Mouse (Mus musculus) c-Kit-positive CD71-negative TER-119-negative erythroid progenitor cells, embryonic 14.5 days (primary cell): ENCODE measurements around the gene Zfp39.

Experiments used
- DNase-seq: peaks from one replicate; pipeline ENCODE4 v3.0.0-alpha.2; 2013; ENCODE audit warnings: low read depth

Zfp39 gene

DNA sequence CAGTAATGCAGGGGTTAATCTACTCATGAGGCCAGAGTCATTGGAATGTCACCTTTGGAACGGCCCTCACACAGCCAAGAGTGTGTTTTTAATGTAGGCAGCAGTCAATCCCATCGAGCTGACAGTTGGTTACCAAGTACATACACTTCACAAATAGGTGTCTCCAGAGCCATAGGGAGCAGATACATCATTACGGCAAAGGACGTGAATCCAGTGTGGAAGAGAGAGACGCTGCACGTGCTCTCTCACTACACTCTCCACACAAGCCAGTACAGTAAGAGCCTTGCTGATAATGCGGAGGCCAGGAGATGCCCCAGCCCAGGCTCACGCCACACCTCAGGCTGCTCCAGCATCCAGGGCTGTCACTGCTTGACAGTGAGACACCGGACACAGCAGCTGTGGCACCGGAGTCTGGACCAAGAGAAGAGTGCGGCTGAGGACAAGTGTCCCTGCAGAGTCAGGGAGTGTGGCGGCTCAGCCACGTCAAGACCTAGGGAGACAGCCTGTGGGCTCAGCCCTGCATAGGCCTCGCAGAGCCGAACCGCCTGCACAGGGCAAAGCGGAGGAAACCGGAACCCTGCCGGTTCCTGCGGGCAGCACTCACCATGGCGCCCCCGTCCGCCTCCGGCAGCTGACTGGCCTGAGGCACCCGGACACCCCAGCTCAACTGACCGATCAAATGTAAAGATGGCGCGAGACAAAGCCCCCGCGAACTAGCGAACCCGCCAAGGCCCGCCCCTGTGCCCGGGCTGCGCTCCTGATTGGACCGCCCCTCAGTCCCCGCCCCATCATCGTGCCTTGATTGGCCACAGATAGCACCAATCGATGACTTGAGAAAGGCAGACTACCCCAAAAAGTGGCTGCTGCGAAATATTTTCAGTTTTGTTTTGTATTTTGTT lies at the start of gene Zfp39:
Zfp39 (minus strand) TSS at position 715 of the 899 bp plus-strand sequence.
- peak; percentile 86 for DNase-seq

DNA sequence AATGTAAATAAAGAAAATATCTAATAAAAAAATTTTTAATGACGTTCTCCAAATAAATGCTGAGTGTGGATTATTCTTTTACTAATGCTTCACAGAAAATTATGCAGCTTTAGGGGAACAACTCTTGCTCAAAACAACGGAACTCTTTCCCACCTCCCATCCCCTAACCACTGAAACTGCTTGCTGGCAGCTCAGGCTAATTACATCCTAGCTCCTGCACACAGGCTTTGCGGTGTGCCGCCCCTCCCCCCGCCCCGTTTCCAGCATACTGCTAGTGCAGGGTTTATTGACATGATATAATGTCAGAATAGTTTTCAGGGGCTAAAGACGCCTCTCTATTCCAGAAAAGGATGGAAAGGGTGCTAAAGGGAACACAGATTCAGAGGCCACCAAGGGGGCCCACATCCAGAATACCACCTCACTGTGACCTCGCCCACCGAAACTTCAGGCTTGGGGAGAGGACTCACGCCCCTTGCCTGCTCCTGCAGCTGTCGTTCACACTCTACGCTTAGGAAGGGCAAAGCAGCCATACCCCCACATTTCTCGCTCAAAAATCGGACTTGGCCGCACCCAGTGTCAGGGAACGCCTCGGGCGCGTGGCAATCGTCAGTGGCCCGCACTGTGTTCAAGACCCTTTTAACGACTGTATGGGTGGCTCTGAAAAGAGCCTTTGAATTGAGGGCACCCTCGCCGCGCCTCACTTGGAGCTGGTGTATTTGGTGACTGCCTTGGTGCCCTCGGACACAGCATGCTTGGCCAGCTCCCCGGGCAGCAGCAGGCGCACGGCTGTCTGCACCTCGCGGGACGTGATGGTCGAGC lies 49.5 kb upstream of the Zfp39 start:
- no peak for DNase-seq

DNA sequence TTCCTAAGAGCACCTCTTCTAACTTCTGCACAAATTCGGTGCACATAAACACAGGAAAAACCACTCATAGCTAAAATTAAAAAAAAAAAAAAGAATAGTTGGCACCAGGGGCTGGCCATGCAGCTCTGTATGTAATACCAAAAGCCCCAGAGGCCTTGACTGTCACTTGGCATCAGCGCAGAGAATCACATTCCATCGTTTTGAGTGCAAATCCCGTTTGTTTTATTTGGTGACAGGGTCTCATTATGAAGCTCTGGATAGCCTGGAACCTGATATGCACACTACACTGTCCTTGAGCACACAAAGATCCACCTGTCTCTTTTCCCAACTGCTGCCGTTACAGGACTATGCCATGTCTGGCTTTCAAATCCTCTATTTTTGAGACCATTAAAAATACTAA lies 47.2 kb upstream of the Zfp39 start:
- DNase-seq: no peak

DNA sequence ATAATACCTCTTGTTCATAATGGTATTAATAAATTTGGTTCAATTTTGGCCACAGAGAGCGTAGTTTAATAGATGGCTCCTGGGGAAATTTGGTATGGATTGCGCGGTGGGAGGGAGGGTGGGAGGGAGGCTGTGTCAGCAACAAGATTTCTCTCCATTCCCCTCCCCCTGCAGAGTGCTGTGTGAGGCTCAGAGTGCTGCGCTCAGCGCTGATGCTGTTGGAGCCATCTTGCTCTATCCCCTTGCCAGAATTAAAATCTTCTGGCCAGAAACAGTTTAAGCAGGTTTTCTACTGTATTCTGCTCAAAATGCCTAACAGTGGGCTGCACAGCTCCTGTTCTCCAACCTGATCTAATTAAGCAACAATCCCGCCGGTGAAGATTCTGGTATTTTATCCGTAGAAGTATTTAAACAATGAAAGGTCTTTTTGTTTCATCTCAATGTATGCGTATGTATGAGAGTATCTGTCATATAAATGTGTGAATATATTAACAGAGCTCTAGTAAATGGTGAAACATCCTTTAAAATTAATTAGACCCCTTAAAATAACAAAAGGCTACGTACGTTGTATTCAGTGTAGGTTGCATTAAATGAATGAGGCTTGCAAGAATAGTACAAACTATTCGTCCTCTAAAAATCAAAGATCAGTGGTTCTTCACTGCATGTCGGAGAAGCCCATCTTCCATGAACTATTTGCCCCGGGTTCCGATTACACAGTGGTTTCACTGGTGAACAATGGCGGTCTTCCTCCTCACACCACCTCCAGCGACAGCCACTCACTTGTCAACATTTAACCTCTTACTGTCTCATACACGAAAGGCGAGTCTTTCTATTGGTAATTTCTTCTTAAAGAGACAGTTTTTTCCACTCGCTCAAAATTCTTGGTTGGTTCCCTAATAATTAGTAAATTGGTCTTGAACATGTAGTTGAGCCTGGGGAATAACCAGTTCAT lies 45.7 kb upstream of the Zfp39 start:
- DNase-seq: no peak

DNA sequence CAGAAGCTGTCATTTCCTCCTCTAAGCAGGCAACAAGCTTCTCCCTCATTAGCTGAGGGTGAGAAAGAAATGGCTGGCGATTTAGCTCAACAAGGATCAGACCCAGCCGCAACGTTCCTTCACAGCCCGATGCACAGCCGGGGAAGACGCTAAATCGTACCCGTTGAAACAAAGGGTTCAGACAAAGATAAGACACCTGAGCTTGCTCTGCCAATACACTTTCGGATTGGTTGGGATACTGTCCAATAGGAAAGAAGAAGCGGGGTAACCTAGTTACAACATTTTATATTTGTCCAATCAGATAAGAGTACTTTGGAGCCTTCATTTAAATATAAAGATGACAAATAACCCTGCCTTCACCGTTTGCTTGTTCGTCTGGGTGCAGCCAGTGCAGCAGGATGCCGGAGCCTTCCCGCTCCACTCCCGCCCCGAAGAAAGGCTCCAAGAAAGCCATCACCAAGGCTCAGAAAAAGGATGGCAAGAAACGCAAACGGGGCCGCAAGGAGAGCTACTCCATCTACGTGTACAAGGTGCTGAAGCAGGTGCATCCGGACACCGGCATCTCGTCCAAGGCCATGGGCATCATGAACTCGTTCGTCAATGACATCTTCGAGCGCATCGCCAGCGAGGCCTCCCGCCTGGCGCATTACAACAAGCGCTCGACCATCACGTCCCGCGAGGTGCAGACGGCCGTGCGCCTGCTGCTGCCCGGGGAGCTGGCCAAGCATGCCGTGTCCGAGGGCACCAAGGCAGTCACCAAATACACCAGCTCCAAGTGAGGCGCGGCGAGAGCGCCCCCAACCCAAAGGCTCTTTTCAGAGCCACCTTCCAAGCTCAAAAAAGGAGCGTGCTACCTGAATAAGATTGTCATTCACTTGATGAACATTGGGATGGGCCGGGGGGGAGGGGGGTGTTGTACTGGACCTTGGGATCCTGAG lies 44.8 kb upstream of the Zfp39 start, which contains the start of gene Hist3h2ba:
Hist3h2ba (plus strand) TSS at position 379 of the 938 bp plus-strand sequence.
- DNase-seq: no peak

DNA sequence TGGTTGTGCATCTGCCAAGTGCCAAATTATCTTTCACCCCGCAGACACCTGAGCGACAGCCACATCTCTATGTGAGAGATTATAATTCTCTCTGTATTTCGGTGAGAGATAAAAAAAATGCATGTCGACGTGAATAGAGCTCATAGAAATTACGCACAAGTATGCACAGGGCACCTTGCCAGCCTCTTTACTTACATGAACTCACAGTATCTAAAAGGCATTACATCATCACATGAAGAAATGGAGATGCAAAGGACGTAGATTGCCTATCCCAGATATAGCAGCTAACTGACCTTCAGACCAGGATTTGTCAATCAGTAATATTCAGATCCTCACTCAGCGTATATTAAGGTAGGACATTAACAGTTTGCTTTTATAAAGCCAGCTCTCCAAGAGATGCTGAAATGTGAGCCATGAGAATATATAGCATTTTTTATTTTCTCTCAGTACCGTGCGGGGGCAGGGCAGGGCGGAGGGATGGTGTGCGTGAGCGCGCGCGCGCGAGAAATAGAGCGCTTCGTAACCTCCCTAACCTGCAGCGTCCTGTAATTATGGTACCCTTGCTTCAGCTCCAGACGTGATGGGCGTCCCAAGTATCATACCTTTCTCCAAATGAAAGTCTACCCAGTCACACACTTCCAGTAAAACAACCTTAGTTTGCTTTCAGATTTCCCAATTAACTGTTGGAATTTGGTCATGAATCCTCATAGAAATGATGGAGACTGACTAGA lies 43.9 kb upstream of the Zfp39 start:
- no peak for DNase-seq

DNA sequence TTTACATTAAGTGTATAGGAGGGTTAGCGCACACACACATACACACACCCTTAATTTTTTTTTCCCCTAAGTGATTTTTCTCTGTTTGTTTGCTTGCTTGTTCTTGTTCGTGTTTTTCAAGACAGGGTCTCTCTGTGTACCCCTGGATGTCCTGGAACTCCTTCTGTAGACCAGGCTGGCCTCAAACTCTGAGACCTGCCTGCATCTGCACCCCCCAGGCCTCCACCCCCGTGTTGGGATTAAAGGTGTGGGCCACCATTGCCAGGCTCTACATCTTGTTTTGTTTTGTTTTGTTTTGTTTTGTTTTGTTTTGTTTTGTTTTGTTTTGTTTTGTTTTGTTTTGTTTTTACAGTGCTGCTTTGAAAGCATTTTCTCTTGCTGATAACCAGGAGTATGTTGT lies 43.3 kb upstream of the Zfp39 start:
- DNase-seq: no peak

DNA sequence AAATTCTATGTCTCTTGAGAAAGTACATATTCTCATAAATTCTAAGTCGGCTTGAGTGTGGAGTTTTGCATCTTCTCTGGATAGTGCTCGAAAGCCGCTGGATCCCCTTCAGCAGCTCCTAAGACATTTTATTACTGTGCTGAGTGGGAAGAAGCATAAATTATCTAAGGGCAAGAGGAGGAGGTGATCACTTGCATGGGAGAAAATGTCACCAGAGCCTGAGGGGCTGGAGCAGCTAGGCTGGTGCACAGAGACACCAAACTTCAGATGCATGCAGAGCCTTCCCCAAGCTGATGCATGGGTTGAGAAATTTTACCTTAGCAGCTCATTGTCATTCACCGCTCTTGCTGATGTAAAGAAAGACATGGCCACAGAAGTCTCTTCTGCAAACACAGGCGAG lies 40.1 kb upstream of the Zfp39 start:
- no peak for DNase-seq

DNA sequence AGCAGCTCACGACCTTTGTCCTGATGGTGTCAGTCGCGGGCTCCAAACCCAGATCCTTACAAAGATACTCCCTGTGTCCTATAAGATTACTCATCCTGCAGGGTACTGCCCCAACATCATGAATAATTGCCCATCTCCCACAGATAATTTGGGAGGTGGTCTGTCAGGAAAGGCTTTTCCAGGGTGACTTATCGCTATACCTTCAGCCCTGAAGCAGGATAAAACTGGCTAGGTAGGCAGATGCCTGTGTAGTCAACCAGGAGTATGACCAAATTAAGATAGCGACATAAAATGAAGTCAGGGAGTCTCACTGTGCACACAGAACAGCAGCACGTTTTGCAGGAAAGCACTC lies 35.0 kb upstream of the Zfp39 start:
- DNase-seq: no peak

DNA sequence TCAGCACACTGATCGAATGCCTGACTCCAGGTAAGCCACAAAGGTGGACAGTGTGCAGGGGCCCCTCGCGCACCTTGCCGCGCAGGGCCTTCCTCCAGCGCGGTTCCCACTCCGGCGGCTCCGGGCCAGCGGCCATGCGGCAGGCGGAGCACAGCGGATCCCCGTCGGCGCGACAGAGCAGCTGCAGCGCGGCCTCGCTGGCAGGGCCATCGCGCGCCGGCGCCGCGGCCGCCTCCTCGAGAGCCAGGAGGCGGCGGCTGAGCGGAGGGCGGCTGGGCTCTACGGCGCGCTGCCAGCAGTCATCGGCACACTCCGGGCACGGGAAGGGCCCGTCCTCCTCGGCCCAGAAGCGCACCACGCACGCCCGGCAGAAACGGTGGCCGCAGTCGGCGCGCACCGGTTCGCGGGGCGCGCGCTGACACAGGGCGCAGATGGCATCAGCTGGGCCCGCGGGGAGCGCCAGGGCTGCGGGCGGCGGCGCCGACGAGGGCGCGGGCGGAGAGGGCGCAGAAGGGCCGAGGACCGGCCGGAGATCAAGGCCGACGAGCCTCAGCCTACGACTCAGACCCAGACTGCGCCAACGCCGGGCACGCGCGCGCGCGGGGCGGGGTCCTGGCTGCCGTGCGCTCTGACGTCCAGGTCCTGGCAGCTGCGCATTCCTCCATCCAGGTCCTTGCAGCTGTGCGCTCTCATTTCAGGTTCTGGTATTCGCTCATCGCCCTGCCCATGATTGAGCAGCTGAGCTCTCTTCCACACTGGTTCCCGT lies 34.5 kb upstream of the Zfp39 start, which contains the start of gene Rnf187:
Rnf187 (minus strand) TSS at position 595 of the 766 bp plus-strand sequence.
- peak; percentile 75 for DNase-seq

DNA sequence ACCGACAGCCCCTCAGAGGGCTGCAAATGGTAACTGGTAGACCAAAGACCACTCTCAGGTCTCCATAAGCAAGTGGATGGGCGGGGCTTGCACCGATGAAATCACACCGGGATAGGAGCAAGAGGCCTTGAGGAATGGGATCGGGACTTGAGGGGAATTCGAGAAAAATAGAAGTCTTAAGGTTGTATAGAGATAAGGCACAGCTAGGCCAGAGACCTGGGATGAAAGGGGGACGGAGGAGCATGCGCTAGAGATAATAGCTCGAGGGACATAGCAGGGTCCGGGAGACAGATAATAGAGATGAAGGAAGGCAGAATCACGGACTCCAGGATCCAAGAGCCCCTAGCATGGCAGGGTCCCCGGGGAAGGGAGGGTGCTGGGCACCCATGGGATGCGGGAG lies 33.9 kb upstream of the Zfp39 start:
- no peak for DNase-seq

DNA sequence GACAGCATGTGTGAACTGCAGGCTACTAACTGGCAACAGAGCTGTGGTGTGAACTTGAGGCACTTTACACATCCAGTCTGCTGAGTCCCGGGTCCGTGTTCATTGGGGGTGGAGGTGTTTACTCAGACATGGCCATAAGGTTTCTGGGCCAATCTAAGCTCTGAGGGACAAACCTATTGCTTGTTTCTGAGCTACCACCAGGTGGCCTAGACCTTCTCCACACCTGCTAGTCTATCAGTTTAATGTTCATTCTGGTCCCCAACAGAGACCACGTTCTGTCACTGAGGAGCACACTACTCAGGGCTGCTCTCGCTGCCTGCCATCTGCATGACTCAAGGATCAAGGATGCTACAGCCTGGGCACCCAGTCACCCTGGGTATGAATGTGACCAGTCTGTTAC lies 27.6 kb upstream of the Zfp39 start:
- DNase-seq: no peak

DNA sequence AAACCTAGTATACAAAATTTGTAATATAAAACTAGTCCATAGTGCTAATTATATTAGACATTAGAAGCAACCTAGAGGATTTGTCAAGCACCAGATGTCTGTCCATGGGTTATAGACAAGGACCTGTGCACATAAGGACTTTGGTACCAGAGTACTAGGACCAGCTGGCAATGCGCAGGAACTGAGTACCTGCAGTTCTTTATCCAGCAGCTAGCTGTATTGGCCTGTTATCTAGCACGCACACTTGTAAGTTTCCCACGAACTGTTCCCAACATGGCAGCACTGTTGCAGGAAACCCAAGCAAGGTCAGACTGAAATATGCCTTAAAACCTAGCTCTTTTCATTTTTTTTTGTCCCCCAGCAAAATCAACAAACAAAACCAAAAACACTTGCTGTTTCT lies 26.2 kb upstream of the Zfp39 start:
- no peak for DNase-seq

DNA sequence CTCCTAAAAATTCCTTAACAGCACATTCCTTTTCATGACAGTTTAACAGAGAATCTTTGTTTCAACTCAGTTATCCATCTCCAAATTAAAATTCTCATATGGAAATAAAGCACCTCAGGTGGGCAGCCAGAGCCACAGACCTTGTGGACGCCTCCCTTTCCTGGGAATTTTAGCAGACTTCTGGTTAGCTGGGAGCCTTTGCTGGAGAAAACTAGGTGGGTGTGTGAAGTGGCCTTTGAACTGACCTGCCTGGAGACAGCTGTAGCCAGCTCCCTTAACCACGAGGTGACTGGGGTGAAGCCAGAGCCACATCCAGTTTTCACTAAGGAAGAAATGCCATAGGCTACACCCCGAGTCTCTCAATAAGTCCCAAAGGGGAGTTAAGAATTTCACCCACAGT lies 25.6 kb upstream of the Zfp39 start:
- no peak for DNase-seq

DNA sequence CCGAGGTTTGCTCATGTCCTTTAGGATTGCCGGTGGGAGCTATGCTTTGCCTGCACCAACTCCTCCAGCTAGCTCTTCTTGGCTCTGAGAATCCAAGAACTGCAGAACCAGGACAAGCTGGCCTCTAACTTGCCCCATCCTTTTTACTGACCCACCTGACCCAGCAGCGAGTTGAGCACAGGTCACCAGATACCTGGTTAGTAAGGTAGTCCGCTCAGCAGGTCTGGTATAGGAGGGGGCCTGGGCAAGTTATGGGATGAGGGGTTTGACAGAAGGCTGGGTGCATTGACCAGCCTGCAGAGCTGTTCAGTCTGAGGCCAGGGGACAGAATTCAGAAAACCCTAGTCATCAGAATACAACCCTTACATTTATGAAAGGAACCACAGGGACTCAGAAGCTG lies 25.0 kb upstream of the Zfp39 start:
- DNase-seq: no peak

DNA sequence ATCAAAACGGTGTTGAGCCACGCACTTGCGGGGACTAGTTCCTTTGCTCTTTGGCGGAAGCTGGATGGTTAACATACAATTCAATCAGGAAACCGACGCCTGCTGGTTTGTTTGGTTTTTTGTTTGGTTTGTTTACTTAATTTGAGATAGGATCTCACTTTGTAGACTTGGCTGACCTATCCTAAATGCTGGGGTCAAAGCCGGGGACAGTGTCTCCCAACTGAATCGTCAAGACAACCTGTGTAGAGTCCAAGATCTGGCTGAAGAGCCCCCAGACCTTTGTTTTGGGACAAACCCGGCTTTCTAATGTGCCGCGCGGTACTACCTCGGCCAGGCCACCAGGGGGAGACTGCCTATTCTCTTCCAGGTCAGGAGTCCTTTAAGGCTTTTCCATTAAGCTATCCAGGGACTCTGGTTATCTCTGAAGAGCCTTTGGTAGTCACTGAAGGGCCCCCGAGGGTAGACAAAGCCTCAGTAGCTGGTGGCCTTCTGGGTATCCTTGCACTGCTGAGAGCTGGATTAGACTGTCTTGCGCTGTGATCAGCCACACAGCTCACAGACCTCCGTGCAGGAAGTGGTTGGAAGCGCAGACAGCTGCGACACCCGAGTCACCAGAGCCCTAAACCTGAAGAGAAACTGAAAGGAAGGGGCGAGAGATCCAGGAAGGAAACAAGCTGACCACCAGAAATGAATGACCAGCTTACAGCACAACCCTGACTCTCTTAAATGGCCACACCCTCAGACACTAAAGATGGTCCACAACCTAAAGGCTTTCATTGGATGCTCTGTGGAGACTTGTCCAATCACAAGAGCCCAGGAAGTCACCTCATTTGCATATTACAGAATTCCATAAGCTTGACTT lies 24.0 kb upstream of the Zfp39 start:
- peak; percentile 53 for DNase-seq

DNA sequence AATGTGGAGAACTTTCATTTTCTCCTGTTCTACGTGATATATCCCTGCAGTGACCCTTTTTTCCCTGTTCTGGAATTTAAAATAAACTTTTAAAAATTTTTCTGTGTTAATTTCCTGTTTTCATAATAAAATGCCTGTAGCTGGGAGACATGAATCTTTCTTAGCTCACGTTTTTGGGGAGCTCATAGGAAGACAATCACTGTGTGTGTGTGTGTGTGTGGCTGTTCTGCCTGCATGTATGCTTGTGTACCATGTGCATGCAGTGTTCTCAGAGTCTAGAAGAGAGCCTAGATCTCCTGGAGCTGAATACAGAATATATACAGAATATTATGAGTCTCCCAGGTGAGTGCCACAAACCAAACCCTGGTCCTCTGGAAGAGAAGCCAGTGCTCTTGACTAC lies 23.0 kb upstream of the Zfp39 start:
- DNase-seq: no peak

DNA sequence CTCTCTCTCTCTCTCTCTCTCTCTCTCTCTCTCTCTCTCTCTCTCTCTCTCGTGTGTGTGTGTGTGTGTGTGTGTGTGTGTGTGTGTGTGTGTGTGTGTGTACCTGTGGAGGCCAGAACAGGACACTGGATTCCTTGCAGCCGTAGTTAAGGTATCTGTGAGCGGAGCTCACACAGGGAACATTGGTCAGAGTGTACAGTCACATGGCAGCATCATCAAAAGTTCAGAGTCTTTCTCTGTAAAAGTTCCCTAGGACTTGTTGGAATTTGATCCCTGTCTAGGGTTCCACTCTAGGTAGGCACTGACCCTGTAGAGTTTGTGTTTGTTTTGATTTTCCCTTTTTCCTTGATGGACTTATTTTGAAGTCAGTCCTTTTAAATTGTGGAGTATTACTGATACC lies 22.6 kb upstream of the Zfp39 start:
- no peak for DNase-seq
